Mouse (Mus musculus): ENCODE data around the gene Myh4. TPM values are rescaled to one million over a fixed set of nuclear protein-coding genes. Genes with fewer than 3 reads are reported as not detected.
A peak's percentile ranks its signal among the peaks of the same experiment; 100 is the strongest.

Myh4 gene
- polyA plus RNA-seq, 1 experiment from 2014 or later: not detected

DNA sequence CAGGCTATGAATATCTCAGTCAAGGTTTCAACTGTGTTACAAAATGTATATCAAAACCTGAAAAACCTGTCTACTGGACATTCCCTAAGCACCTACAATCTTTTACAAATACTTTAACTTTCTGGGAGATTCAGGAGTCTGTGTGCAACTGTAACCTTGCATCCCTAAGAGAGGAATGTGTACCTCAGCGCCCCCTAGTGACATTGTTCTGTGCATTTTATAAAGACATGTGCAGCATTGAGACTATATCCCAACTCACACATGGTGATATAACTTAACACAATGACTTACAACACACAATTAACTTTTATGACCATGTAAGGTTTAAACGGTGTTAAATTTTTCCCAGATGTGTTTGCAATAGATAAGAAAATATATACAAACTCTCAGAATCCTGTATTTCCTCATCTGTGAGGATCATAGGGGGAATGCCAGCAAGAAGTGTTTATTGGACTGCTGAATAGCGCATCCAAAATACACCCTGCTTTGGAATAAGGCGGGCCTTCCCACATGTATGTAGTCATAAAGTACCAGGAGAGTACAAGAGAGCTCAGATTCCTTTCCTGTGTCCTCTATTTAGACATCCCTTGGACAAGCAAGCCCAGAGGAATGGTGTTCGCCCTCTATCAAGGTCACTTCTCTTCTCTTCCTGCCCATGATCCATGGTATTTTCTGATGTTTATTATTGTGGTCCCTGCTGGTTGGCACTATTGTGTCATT, 2.0 kb upstream of the Myh4 start:
- H3K4me3 ChIP-seq: no peak overlapping the region
- no peak overlapping the region for H3K4me2 ChIP-seq
- no peaks in the 10 kb centered on the region for H3K4me1 ChIP-seq (replicated peaks)
- H3K36me3 ChIP-seq: no peaks in the 10 kb centered on the region
- no peaks in the 10 kb centered on the region for H3K9me3 ChIP-seq
- no peaks in the 10 kb centered on the region for H3K27me3 ChIP-seq
- H3K27ac ChIP-seq (replicated peaks): no peak overlapping the region
- H3K9ac ChIP-seq: no peak overlapping the region
- ATAC-seq (ENCODE audit: low FRiP score, low read depth): no peak
- WGBS: 65% methylated on average over 5 of the region's 5 CpGs

DNA sequence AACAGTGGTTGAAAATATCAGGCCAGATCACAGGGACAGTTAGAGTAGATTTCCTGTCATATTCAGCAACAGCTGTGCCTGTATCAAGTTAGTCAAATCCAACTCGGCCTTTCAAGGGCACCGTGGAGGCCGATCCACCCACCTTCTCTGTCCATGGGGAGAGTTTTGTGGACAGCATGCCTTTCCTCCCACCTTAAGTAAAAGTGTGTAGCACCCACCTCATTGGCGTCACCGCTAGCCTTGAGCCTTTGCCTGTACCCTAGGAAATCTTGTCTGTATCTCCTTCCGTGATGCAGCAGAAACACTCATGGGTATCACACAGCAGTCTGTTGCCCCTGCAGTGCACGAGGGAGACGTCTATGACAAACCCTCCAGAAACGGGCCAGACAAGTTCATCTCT, 1.0 kb upstream of the Myh4 start:
- Histone ChIP-seq H3K9me3 (no peaks in the 10 kb centered on the region), H3K4me1 (replicated peaks) (no peaks in the 10 kb centered on the region), H3K4me2 (no peak overlapping the region), H3K9ac (no peak overlapping the region), H3K36me3 (no peaks in the 10 kb centered on the region), H3K27me3 (no peaks in the 10 kb centered on the region), H3K27ac (replicated peaks) (no peak overlapping the region), H3K4me3 (no peak overlapping the region)
- 92% methylated on average over 9 of the region's 9 CpGs for WGBS
- ATAC-seq (ENCODE audit: low FRiP score, low read depth): no peak

DNA sequence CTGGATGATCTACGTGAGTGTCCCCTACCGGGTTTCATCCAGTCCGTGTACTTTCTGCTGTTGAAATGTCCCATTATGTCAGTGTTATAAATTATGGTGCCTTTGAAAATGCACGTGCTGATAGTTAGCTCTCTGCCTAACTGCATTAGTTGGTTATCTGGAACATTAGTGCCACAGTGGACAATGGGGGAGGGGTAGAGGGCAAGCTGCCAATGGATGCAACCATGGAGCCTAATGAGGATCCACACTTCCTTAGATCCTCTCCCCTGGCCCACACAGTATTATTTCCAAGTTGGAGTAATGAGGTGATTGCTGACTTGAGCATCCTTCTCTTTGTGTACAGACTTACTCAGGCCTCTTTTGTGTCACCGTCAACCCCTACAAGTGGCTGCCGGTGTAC, 3.2 kb downstream of the Myh4 start:
- Histone ChIP-seq H3K4me2 (no peak overlapping the region), H3K27ac (replicated peaks) (no peak overlapping the region), H3K27me3 (no peaks in the 10 kb centered on the region), H3K9me3 (no peaks in the 10 kb centered on the region), H3K36me3 (no peaks in the 10 kb centered on the region), H3K4me1 (replicated peaks) (no peaks in the 10 kb centered on the region), H3K9ac (no peak overlapping the region), H3K4me3 (no peak overlapping the region)
- 85% methylated on average over 6 of the region's 6 CpGs for WGBS
- no peak for ATAC-seq (ENCODE audit: low FRiP score, low read depth)

DNA sequence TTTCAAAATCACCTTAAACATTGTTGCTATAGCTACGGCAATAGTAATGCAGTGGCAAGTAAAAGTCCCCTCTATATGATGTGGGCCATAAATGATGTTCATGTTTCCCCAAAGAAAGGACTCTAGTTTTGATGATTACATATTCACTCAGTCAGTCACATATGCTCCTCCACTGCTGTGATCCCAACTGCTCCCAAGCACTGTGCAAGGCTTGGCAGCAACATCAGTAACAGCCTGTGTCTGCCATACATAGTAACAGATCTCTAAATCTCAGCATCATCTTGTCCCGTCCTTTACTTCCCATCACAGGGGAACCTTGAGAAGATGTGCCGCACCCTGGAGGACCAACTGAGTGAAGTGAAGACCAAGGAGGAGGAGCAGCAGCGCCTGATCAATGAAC, 15.9 kb downstream of the Myh4 start:
- no peaks in the 10 kb centered on the region for H3K36me3 ChIP-seq
- H3K27ac ChIP-seq (replicated peaks): no peak overlapping the region
- H3K4me3 ChIP-seq: no peak overlapping the region
- no peak for ATAC-seq (ENCODE audit: low FRiP score, low read depth)
- WGBS: 90% methylated on average over 4 of the region's 4 CpGs
- no peaks in the 10 kb centered on the region for H3K9me3 ChIP-seq
- H3K27me3 ChIP-seq: no peaks in the 10 kb centered on the region
- no peak overlapping the region for H3K4me2 ChIP-seq
- no peak overlapping the region for H3K9ac ChIP-seq
- H3K4me1 ChIP-seq (replicated peaks): no peaks in the 10 kb centered on the region

DNA sequence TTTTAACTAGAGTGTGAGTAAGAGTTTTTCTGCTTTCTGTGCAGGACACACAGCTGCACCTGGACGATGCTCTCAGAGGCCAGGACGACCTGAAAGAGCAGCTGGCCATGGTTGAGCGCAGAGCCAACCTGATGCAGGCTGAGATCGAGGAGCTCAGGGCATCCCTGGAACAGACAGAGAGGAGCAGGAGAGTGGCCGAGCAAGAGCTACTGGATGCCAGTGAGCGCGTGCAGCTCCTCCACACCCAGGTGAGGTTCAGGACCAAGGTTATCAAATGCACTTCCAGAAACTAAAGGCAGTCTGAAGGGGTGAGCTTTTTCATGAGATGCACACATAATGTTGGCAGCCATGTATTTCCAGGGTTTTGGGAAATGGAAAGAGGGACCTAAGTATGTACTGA, 19.2 kb downstream of the Myh4 start:
- Histone ChIP-seq H3K9me3 (no peaks in the 10 kb centered on the region), H3K9ac (no peak overlapping the region), H3K27me3 (no peaks in the 10 kb centered on the region), H3K36me3 (no peaks in the 10 kb centered on the region), H3K4me3 (no peak overlapping the region), H3K4me2 (no peak overlapping the region), H3K27ac (replicated peaks) (no peak overlapping the region), H3K4me1 (replicated peaks) (no peaks in the 10 kb centered on the region)
- WGBS: 90% methylated on average over 7 of the region's 7 CpGs
- no peak for ATAC-seq (ENCODE audit: low FRiP score, low read depth)

DNA sequence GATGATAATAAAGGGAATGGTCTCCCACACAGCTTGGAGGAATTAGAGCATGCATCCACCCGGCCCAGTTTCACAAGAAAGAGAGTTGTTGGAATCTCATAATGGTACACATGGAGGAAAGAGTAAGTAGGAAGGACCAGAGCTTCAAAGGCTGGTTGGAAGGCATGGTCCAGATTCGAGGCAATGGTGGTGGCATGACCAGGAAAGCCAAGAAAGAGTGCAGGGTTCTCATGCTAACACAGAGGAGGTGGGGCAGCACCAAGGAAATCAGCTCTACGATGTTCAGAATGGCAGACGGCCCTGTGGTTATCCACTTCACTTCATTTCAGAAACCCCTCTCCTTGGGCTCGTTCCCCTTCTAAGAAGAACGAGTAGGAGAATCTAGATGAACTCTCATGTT, 23.1 kb downstream of the Myh4 start:
- no peak overlapping the region for H3K27ac ChIP-seq (replicated peaks)
- H3K4me2 ChIP-seq: no peak overlapping the region
- H3K4me1 ChIP-seq (replicated peaks): no peaks in the 10 kb centered on the region
- H3K4me3 ChIP-seq: no peak overlapping the region
- 86% methylated on average over 6 of the region's 6 CpGs for WGBS
- H3K9ac ChIP-seq: no peak overlapping the region
- no peak for ATAC-seq (ENCODE audit: low FRiP score, low read depth)
- no peaks in the 10 kb centered on the region for H3K9me3 ChIP-seq
- H3K36me3 ChIP-seq: no peaks in the 10 kb centered on the region
- H3K27me3 ChIP-seq: no peaks in the 10 kb centered on the region

DNA sequence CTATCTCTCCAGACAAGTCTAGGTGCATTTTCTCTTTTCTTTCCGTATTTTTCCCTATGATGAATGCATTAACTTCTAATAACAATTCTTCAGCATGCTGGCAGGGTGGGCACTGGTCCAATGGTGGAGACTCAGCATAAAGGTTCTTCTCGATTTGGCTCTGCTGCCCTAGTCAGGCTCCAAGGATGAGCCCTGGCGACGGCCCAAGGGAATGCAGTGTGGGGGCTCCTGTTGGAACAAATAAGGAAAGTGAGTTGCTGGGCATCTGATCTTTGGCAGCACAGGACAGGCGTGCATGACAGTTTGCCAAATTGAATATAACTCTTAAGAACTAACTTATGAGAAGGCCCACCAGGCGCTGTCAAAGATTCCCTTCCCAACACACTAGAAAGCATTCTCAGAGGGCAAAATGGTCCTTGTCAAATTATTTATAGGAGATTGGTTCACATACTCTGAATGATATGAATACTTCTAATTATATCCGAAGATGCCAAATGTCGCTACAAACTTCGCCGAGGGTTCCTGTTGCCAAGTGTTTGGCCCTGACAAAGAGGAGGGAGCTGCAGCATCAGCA, 38.9 kb downstream of the Myh4 start, which contains the start of gene Myh8:
TSS of gene Myh8 (plus strand) at position 524 of the 574 bp plus-strand sequence.
- Histone ChIP-seq H3K36me3 (no peaks in the 10 kb centered on the region), H3K27me3 (no peaks in the 10 kb centered on the region), H3K4me2 (no peak within 1 kb of the TSS), H3K9ac (no peak within 1 kb of the TSS), H3K4me3 (no peak within 1 kb of the TSS), H3K4me1 (replicated peaks) (peaks cover 8% of the 10 kb centered on the region; the same call in 1 of the 2 replicates), H3K27ac (replicated peaks) (no peak within 1 kb of the TSS), H3K9me3 (no peaks in the 10 kb centered on the region)
- WGBS: 64% methylated on average over 10 of the region's 10 CpGs
- peak; percentile 42; the same call in 1 of the 2 replicates for ATAC-seq (ENCODE audit: low FRiP score, low read depth)

DNA sequence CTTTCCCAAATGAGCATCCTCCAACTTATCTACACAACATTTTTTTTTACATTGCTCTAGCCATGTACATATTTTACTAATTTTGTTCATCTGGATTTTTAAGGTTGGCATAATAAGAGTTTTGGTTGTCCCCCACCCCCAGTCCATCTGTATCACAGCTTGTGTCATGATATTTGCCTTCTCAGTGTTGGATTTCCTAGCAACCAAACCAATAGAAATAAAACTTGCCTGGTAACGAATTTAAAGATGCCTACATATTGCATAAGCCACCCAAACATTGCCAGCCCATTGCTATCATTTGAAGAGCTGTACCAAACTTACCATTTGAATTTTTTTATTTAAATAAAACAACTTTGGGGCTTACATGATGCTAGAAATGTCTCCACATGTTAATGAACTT, 55.6 kb downstream of the Myh4 start:
- Histone ChIP-seq H3K4me3 (no peak overlapping the region), H3K27ac (replicated peaks) (no peak overlapping the region), H3K9ac (no peak overlapping the region), H3K9me3 (no peaks in the 10 kb centered on the region), H3K36me3 (no peaks in the 10 kb centered on the region), H3K27me3 (no peaks in the 10 kb centered on the region), H3K4me1 (replicated peaks) (no peaks in the 10 kb centered on the region), H3K4me2 (no peak overlapping the region)
- WGBS: 71% methylated on average over 1 of the region's 1 CpGs
- no peak for ATAC-seq (ENCODE audit: low FRiP score, low read depth)

Other genes starting within 250 kb of the Myh4 start
- gene Tmem220, start 212.9 kb upstream of the Myh4 start, polyA plus RNA-seq (2015; fragmentation: Nextera tagmentation; extraction: Ambion mirVana): 0.34 and 0.67 TPM in 2 replicates
- 32.6 and 33.7 TPM in 2 replicates for gene Adprm, start 185.4 kb upstream of the Myh4 start, polyA plus RNA-seq (2015; fragmentation: Nextera tagmentation; extraction: Ambion mirVana)
- gene Sco1, start 185.4 kb upstream of the Myh4 start, polyA plus RNA-seq (2015; fragmentation: Nextera tagmentation; extraction: Ambion mirVana): 12.7 and 14.6 TPM in 2 replicates
- gene Myh3, start 159.7 kb upstream of the Myh4 start, polyA plus RNA-seq (2015; fragmentation: Nextera tagmentation; extraction: Ambion mirVana): 0.39 and 0.59 TPM in 2 replicates
- gene Myh2, start 67.0 kb upstream of the Myh4 start, polyA plus RNA-seq (2015; fragmentation: Nextera tagmentation; extraction: Ambion mirVana): 0.17 and 0.29 TPM in 2 replicates
- gene Myh1, start 38.0 kb upstream of the Myh4 start, polyA plus RNA-seq (2015; fragmentation: Nextera tagmentation; extraction: Ambion mirVana): 0.12 TPM in 2 replicates
- gene Myh8, start 39.1 kb downstream of the Myh4 start, polyA plus RNA-seq (2015; fragmentation: Nextera tagmentation; extraction: Ambion mirVana): 1.8 TPM in 2 replicates
- gene Myh13, start 83.6 kb downstream of the Myh4 start, polyA plus RNA-seq (2015; fragmentation: Nextera tagmentation; extraction: Ambion mirVana): 0.14 and 0.21 TPM in 2 replicates
- 26.6 and 27.0 TPM in 2 replicates for gene Gas7, start 217.4 kb downstream of the Myh4 start, polyA plus RNA-seq (2015; fragmentation: Nextera tagmentation; extraction: Ambion mirVana)

All from hindbrain, embryonic 15.5 days (tissue).